In genomic region chr7:98191571-98192250, GRCm38 (mm10) we compare ENCODE assay signal across 8 mouse cellular contexts. TPM values are rescaled to one million over a fixed set of nuclear protein-coding genes. Genes with fewer than 3 reads are reported as not detected.
DNase-seq lines count a peak whose midpoint lies in the region; ATAC-seq and TF ChIP-seq lines count a peak whose summit lies in the region.
"Had no signal": no experiment of that assay in that cellular context is flagged by ENCODE, and none has a peak within 500 bp of the region (broad histone marks: within the 10 kb centered on the region; RNA-seq: fewer than 3 reads in every experiment).

No protein-coding gene starts in this region.

- TF ChIP-seq CTCF in left cerebral cortex, adult 2 months (IDR thresholded peaks at IDR 0.05), result peak; percentile 20
- TF ChIP-seq CTCF in Patski (IDR thresholded peaks at IDR 0.05), result peak; percentile 91
- TF ChIP-seq CTCF in kidney, adult 2 months (conservative IDR thresholded peaks at IDR 0.05; ENCODE audit: insufficient read depth, insufficient read length, low read depth, low read length), result peak; percentile 87

- POLR2A ChIA-PET in Patski (lab: Charles Lee), result interaction anchor here (0.7 to 1.3 kb wide), 4 partner anchors 26 to 144 kb away, joined by 3 to 4 read pairs (median 3); partner anchors contain the start of gene Omp

- no peaks in the 10 kb centered on the region for H3K36me3 ChIP-seq in kidney, adult 2 months (ENCODE audit: control insufficient read depth, insufficient read depth, low read length)
- H3K36me3 ChIP-seq: hindbrain, embryonic 13.5 days had no signal

- no peak for DNase-seq in left cerebral cortex, adult 2 months (ENCODE audit: extremely low spot score in 1 of 2, low spot score in 2 of 2)
- DNase-seq in left cerebral cortex, adult 8-10 months (ENCODE audit: low spot score in 2 of 2), result no peak
- no peak for DNase-seq in Patski (ENCODE audit: low read depth, low spot score)
- DNase-seq in kidney, adult 2 months, result peak; percentile 63
- DNase-seq in lung, postnatal 10 days, result peak; percentile 51
- no peak for DNase-seq in natural killer cell, adult 2 months (ENCODE audit: low spot score in 2 of 2)

- peaks cover 6% of the 10 kb centered on the region for H3K4me1 ChIP-seq in kidney, adult 2 months (ENCODE audit: control insufficient read depth, insufficient read depth, low read length)

- no peak overlapping the region for H3K27ac ChIP-seq in left cerebral cortex, adult 2 months
- H3K27ac ChIP-seq in kidney, adult 2 months (ENCODE audit: insufficient read depth, low read depth, low read length), result no peak overlapping the region
- H3K27ac ChIP-seq: hindbrain, embryonic 13.5 days had no signal

- H3K27me3 ChIP-seq in Patski, result peaks cover 10% of the 10 kb centered on the region
- H3K27me3 ChIP-seq in kidney, adult 2 months (replicated peaks; ENCODE audit: control insufficient read depth, insufficient read depth, low read length), result peaks cover 2% of the 10 kb centered on the region; the same call in 1 of the 2 replicates

- no peak for TF ChIP-seq POLR2A in kidney, adult 2 months (IDR thresholded peaks at IDR 0.05; ENCODE audit: low read depth, low read length)

- peak; percentile 15 for ATAC-seq in Patski
- no peak for ATAC-seq in CD4-positive, CD25-positive, alpha-beta regulatory T cell, adult 4 months

- in situ Hi-C loops in Patski (cut with MboI; ENCODE audit: low pct_unique_long_range_greater_than_20kb), result loop anchor here (5.0 kb wide), 2 partner anchors 39 to 151 kb away; no protein-coding TSS in a partner anchor

- H3K4me3 ChIP-seq in left cerebral cortex, adult 2 months, result no peak overlapping the region
- H3K4me3 ChIP-seq in kidney, adult 2 months (ENCODE audit: insufficient read depth, low read depth, low read length), result no peak overlapping the region
- H3K4me3 ChIP-seq: hindbrain, embryonic 13.5 days had no signal

- WGBS in kidney, adult 2 months, result 55% methylated on average over 17 of the region's 17 CpGs

- CTCF ChIA-PET in Patski (lab: Charles Lee), result interaction anchor here (0.7 to 7.0 kb wide), 13 partner anchors 12 to 88 kb away, joined by 3 to 110 read pairs (median 6); no protein-coding TSS in a partner anchor

- intact Hi-C loops in left cerebral cortex, adult 2 months (cut with DNase I), result loop anchor here (1.0 kb wide), 1 partner anchor 36 kb away; no protein-coding TSS in a partner anchor

RNA-seq across cellular contexts. Expression of gene B3gnt6, which starts 7.6 kb away (rescaled TPM):
- total RNA-seq in left cerebral cortex, adult 2 months (2021), result under 1 TPM in 1 of 2 experiments, not detected in 1; 0.14 TPM
- total RNA-seq in left cerebral cortex, adult 8-10 months (2022), result under 1 TPM; 0.15 to 0.41 (median 0.28) TPM
- 0.12 TPM for polyA plus RNA-seq in Patski (2021)
- polyA plus RNA-seq in kidney, adult 2 months (2012; rRNA removed), result 0.07 TPM in 1 of 2 replicates, not detected in the other
- not detected for polyA plus RNA-seq in CD4-positive, CD25-positive, alpha-beta regulatory T cell, adult 4 months (2017; shearing (Covaris generic))

RNA-seq across cellular contexts. Expression of gene Capn5, which starts 13.6 kb away (rescaled TPM):
- total RNA-seq in left cerebral cortex, adult 2 months (2021), result 10 to 100 TPM; 30.8 to 36.1 TPM
- 10 to 100 TPM; 30.8 to 35.2 (median 31.7) TPM for total RNA-seq in left cerebral cortex, adult 8-10 months (2022)
- polyA plus RNA-seq in Patski (2021), result 69.8 TPM
- polyA plus RNA-seq in kidney, adult 2 months (2012; rRNA removed), result 13.8 and 14.6 TPM in 2 replicates
- polyA plus RNA-seq in CD4-positive, CD25-positive, alpha-beta regulatory T cell, adult 4 months (2017; shearing (Covaris generic)), result 1 to 10 TPM in 1 of 2 experiments, under 1 TPM in 1; 0.90 to 1.5 TPM

RNA-seq across cellular contexts. Expression of gene Omp, which starts 46.4 kb away (rescaled TPM):
- under 1 TPM; 0.77 to 0.89 TPM for total RNA-seq in left cerebral cortex, adult 2 months (2021)
- total RNA-seq in left cerebral cortex, adult 8-10 months (2022), result 1 to 10 TPM in 1 of 4 experiments, under 1 TPM in 3; 0.55 to 1.4 (median 0.73) TPM
- polyA plus RNA-seq in Patski (2021), result 0.62 TPM
- polyA plus RNA-seq in kidney, adult 2 months (2012; rRNA removed), result 0.53 and 1.3 TPM in 2 replicates
- not detected for polyA plus RNA-seq in CD4-positive, CD25-positive, alpha-beta regulatory T cell, adult 4 months (2017; shearing (Covaris generic))

Comparison
In these comparisons a context has a peak if more than half of its experiments do, and no peak if none do; other contexts are left out.
1. DNase-seq: peak in kidney, adult 2 months (single experiment) and lung, postnatal 10 days (single experiment); none in left cerebral cortex, adult 2 months (0 of 2), left cerebral cortex, adult 8-10 months (0 of 2), Patski (single experiment) and natural killer cell, adult 2 months (0 of 2).
2. CTCF ChIP-seq: peak in every context shown above with its lines; median percentile 91 in Patski; 87 in kidney, adult 2 months; 20 in left cerebral cortex, adult 2 months.